Mouse (Mus musculus): ENCODE data around the gene Tdrd9. TPM values are rescaled to one million over a fixed set of nuclear protein-coding genes. Genes with fewer than 3 reads are reported as not detected.
A peak's percentile ranks its signal among the peaks of the same experiment; 100 is the strongest.

The Tdrd9 gene
- 0.28 and 0.42 TPM in 2 replicates for polyA plus RNA-seq (2015; fragmentation: Nextera tagmentation; extraction: Ambion mirVana)

GRCm38 (mm10) chr12:111971231-111971686 lies at the start of gene Tdrd9:
TSS of gene Tdrd9 (plus strand) at chr12:111971559.
- 89% methylated on average over 18 of the region's 18 CpGs for WGBS
- H3K4me3 ChIP-seq = no peak within 1 kb of the TSS

GRCm38 (mm10) chr12:111923117-111923516 lies 48.2 kb upstream of the Tdrd9 start:
- no peak for ATAC-seq (replicated peaks)
- 89% methylated on average over 6 of the region's 6 CpGs for WGBS
- Histone ChIP-seq H3K27ac (no peak overlapping the region), H3K4me3 (no peak overlapping the region), H3K4me2 (no peak overlapping the region), H3K9ac (no peak overlapping the region), H3K4me1 (no peaks in the 10 kb centered on the region), H3K9me3 (no peaks in the 10 kb centered on the region), H3K36me3 (replicated peaks) (no peaks in the 10 kb centered on the region), H3K27me3 (replicated peaks) (no peaks in the 10 kb centered on the region)

More at GRCm38 (mm10) chr12:111971231-111971686, at the start of gene Tdrd9:
- Histone ChIP-seq H3K36me3 (replicated peaks) (no peaks in the 10 kb centered on the region), H3K4me2 (no peak within 1 kb of the TSS), H3K9me3 (no peaks in the 10 kb centered on the region), H3K27me3 (replicated peaks) (no peaks in the 10 kb centered on the region), H3K27ac (no peak within 1 kb of the TSS), H3K4me1 (peaks cover under 1% of the 10 kb centered on the region; the same call in 1 of the 2 replicates), H3K9ac (no peak within 1 kb of the TSS)
- ATAC-seq (replicated peaks) = no peak

GRCm38 (mm10) chr12:111927338-111927737 lies 44.0 kb upstream of the Tdrd9 start:
- WGBS = 90% methylated on average over 1 of the region's 1 CpGs
- ATAC-seq (replicated peaks) = no peak
- Histone ChIP-seq H3K4me2 (no peak overlapping the region), H3K27ac (no peak overlapping the region), H3K9me3 (no peaks in the 10 kb centered on the region), H3K27me3 (replicated peaks) (no peaks in the 10 kb centered on the region), H3K36me3 (replicated peaks) (no peaks in the 10 kb centered on the region), H3K4me1 (0 out of 2 replicates have a peak, but pooled peaks cover 3% of the 10 kb centered on the region), H3K4me3 (no peak overlapping the region), H3K9ac (no peak overlapping the region)

- 92% methylated on average over 18 of the region's 18 CpGs for WGBS
- H3K36me3 ChIP-seq (replicated peaks) = no peaks in the 10 kb centered on the region
Observed at GRCm38 (mm10) chr12:111928411-111928966, 42.9 kb upstream of the Tdrd9 start.

GRCm38 (mm10) chr12:111931411-111932025 lies 39.8 kb upstream of the Tdrd9 start:
- H3K9ac ChIP-seq = no peak overlapping the region
- H3K4me1 ChIP-seq = 0 out of 2 replicates have a peak, but pooled peaks cover 12% of the 10 kb centered on the region
- 86% methylated on average over 9 of the region's 9 CpGs for WGBS
- no peaks in the 10 kb centered on the region for H3K36me3 ChIP-seq (replicated peaks)
- peak overlapping the region; percentile 32; the same call in 1 of the 2 replicates for H3K27ac ChIP-seq
- H3K9me3 ChIP-seq = no peaks in the 10 kb centered on the region
- no peaks in the 10 kb centered on the region for H3K27me3 ChIP-seq (replicated peaks)
- H3K4me2 ChIP-seq = no peak overlapping the region
- no peak for ATAC-seq (replicated peaks)
- no peak overlapping the region for H3K4me3 ChIP-seq

More at GRCm38 (mm10) chr12:111928411-111928966, 42.9 kb upstream of the Tdrd9 start:
- H3K4me3 ChIP-seq = no peak overlapping the region
- no peak overlapping the region for H3K27ac ChIP-seq
- H3K9me3 ChIP-seq = no peaks in the 10 kb centered on the region
- no peak overlapping the region for H3K4me2 ChIP-seq
- H3K27me3 ChIP-seq (replicated peaks) = no peaks in the 10 kb centered on the region
- no peak for ATAC-seq (replicated peaks)
- no peak overlapping the region for H3K9ac ChIP-seq
- 0 out of 2 replicates have a peak, but pooled peaks cover 10% of the 10 kb centered on the region for H3K4me1 ChIP-seq

GRCm38 (mm10) chr12:111932513-111932912 lies 38.8 kb upstream of the Tdrd9 start:
- no peaks in the 10 kb centered on the region for H3K9me3 ChIP-seq
- H3K4me1 ChIP-seq = 0 out of 2 replicates have a peak, but pooled peaks cover 12% of the 10 kb centered on the region
- no peak for ATAC-seq (replicated peaks)
- no peak overlapping the region for H3K4me2 ChIP-seq
- H3K27me3 ChIP-seq (replicated peaks) = no peaks in the 10 kb centered on the region
- no peak overlapping the region for H3K27ac ChIP-seq
- H3K36me3 ChIP-seq (replicated peaks) = no peaks in the 10 kb centered on the region
- no peak overlapping the region for H3K4me3 ChIP-seq
- H3K9ac ChIP-seq = no peak overlapping the region
- 71% methylated on average over 3 of the region's 3 CpGs for WGBS

- Histone ChIP-seq H3K27me3 (replicated peaks) (no peaks in the 10 kb centered on the region), H3K4me1 (0 out of 2 replicates have a peak, but pooled peaks cover 12% of the 10 kb centered on the region), H3K4me3 (no peak overlapping the region), H3K4me2 (no peak overlapping the region), H3K9ac (no peak overlapping the region), H3K9me3 (no peaks in the 10 kb centered on the region), H3K36me3 (replicated peaks) (no peaks in the 10 kb centered on the region), H3K27ac (no peak overlapping the region)
- no peak for ATAC-seq (replicated peaks)
- 64% methylated on average over 11 of the region's 11 CpGs for WGBS
Observed at GRCm38 (mm10) chr12:111933032-111933704, 38.2 kb upstream of the Tdrd9 start.

GRCm38 (mm10) chr12:111933971-111934370 lies 37.4 kb upstream of the Tdrd9 start:
- no peaks in the 10 kb centered on the region for H3K27me3 ChIP-seq (replicated peaks)
- no peaks in the 10 kb centered on the region for H3K9me3 ChIP-seq
- H3K9ac ChIP-seq = no peak overlapping the region
- WGBS = 82% methylated on average over 2 of the region's 2 CpGs
- H3K4me3 ChIP-seq = no peak overlapping the region
- no peak for ATAC-seq (replicated peaks)
- H3K27ac ChIP-seq = no peak overlapping the region
- no peaks in the 10 kb centered on the region for H3K36me3 ChIP-seq (replicated peaks)
- H3K4me2 ChIP-seq = no peak overlapping the region
- H3K4me1 ChIP-seq = 0 out of 2 replicates have a peak, but pooled peaks cover 12% of the 10 kb centered on the region

- Histone ChIP-seq H3K36me3 (replicated peaks) (no peaks in the 10 kb centered on the region), H3K9me3 (no peaks in the 10 kb centered on the region), H3K4me3 (no peak overlapping the region), H3K9ac (no peak overlapping the region), H3K27ac (no peak overlapping the region), H3K27me3 (replicated peaks) (no peaks in the 10 kb centered on the region), H3K4me2 (no peak overlapping the region), H3K4me1 (0 out of 2 replicates have a peak, but pooled peaks cover 12% of the 10 kb centered on the region)
- WGBS = 43% methylated on average over 24 of the region's 24 CpGs
- no peak for ATAC-seq (replicated peaks)
Observed at GRCm38 (mm10) chr12:111936706-111937550, 34.4 kb upstream of the Tdrd9 start.

GRCm38 (mm10) chr12:111938623-111939177 lies 32.7 kb upstream of the Tdrd9 start:
- WGBS = 80% methylated on average over 1 of the region's 1 CpGs
- Histone ChIP-seq H3K4me2 (no peak overlapping the region), H3K9ac (no peak overlapping the region), H3K4me1 (0 out of 2 replicates have a peak, but pooled peaks cover 2% of the 10 kb centered on the region), H3K9me3 (no peaks in the 10 kb centered on the region), H3K36me3 (replicated peaks) (no peaks in the 10 kb centered on the region), H3K27me3 (replicated peaks) (no peaks in the 10 kb centered on the region), H3K27ac (no peak overlapping the region), H3K4me3 (no peak overlapping the region)
- no peak for ATAC-seq (replicated peaks)

- H3K36me3 ChIP-seq (replicated peaks) = no peaks in the 10 kb centered on the region
- no peak overlapping the region for H3K9ac ChIP-seq
- no peak for ATAC-seq (replicated peaks)
- no peak overlapping the region for H3K4me2 ChIP-seq
- H3K27me3 ChIP-seq (replicated peaks) = no peaks in the 10 kb centered on the region
- no peak overlapping the region for H3K4me3 ChIP-seq
- H3K27ac ChIP-seq = no peak overlapping the region
- no peaks in the 10 kb centered on the region for H3K9me3 ChIP-seq
- no peaks in the 10 kb centered on the region for H3K4me1 ChIP-seq
- WGBS = 61% methylated on average over 10 of the region's 10 CpGs
Observed at GRCm38 (mm10) chr12:111943421-111944064, 27.8 kb upstream of the Tdrd9 start.

Data from midbrain, embryonic 15.5 days (tissue).